Mouse (Mus musculus): Measurements from ENCODE around the gene Myl6b. TPM values are rescaled to one million over a fixed set of nuclear protein-coding genes. Genes with fewer than 3 reads are reported as not detected.

Gene Myl6b
- 4.7 and 5.6 TPM in 2 replicates for polyA plus RNA-seq (2015; fragmentation: Nextera tagmentation; extraction: Ambion mirVana)

DNA sequence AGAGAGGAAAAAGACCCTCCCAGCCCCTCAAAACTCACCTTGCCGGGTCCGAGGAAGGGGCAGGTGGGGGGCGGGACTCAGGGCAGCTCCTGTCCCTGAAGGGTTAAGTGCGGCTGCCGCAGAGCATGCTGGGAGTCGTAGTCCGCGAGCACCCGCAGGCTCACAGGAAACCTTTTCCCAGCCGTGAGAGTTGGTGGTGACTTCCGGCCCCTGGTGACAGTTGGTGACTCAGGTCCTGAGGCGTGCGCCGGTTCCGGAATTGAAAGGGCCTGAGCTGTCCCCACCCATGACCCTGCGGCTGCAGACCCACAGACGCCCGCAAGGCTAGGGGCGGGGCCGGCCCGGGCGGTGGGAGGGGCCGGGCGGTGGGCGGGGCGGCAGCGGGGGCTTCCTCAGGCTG is at the start of gene Myl6b:
TSS of gene Myl6b (minus strand) at position 96 of the 400 bp plus-strand sequence.
- H3K4me1 ChIP-seq, result peaks cover 27% of the 10 kb centered on the region
- under 1% methylated on average over 27 of the region's 27 CpGs for WGBS
- no peaks in the 10 kb centered on the region for H3K9me3 ChIP-seq
- H3K27ac ChIP-seq (replicated peaks), result peak within 1 kb of the TSS; percentile 79
- peak; percentile 69 for ATAC-seq (replicated peaks)
- H3K9ac ChIP-seq (replicated peaks), result peak within 1 kb of the TSS; percentile 55
- H3K36me3 ChIP-seq, result no peaks in the 10 kb centered on the region
- H3K4me3 ChIP-seq, result peak within 1 kb of the TSS; percentile 82
- H3K4me2 ChIP-seq (replicated peaks), result peak within 1 kb of the TSS; percentile 75
- no peaks in the 10 kb centered on the region for H3K27me3 ChIP-seq

DNA sequence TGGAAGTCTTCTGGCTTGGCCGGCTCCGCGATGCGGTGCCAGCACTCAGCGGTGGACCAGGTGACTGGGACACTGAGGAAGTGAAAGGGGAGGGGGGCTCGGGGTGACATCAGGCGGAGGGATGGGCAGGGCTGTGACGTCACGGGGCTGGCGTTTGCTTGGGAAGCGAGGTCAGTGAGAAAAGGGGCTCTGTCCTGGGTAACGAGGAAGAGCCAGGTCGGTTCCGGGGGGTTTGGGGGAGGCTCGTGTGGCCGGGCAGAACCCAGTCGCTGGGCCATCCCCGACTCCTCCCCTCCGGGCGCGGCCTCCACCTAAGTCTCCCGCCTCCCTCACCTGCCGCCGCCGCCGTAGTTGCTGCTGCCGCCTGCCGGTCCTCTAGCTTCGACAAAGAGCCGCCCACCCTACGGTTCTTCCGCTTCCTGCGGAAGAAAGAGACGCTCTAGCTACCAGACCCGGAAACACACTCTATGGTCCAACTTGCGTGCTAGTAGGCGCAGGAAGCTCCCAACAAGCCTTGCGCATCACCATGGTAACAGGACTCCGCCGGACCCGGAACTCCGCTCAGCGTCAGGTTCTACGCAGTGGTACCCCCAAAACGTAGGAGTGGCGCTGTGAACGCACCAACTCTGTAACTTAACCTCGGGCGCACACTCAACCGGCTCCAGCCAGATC is 49.0 kb upstream of the Myl6b start, which contains the start of gene Zc3h10:
TSS of gene Zc3h10 (minus strand) at position 414 of the 672 bp plus-strand sequence.
- Histone ChIP-seq H3K27ac (replicated peaks) (peak within 1 kb of the TSS; percentile 97), H3K4me1 (peaks cover 25% of the 10 kb centered on the region), H3K9me3 (no peaks in the 10 kb centered on the region), H3K4me2 (replicated peaks) (peak within 1 kb of the TSS; percentile 64), H3K4me3 (peak within 1 kb of the TSS; percentile 78), H3K27me3 (no peaks in the 10 kb centered on the region), H3K9ac (replicated peaks) (peak within 1 kb of the TSS; percentile 76), H3K36me3 (peaks cover 32% of the 10 kb centered on the region)
- under 1% methylated on average over 50 of the region's 50 CpGs for WGBS
- ATAC-seq (replicated peaks), result peak; percentile 86

DNA sequence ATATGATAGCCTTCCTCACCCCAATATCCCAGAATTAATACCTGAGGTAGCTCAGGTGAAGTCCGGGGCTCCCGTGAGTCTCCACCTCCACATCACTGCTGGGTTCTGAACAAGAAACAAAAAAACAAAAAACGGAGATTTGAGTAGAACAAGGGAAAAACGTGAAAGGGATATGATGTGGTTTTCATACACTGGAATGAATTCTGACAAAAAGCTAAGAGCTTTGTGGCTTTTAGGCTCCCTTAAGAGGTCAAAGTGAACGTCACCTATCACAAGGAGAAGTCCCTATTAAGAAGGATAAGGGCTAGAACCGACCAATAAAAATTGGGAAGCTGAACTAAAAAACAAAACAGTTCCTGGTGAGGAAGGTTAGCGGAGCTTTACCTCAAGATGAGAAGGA is 48.3 kb upstream of the Myl6b start:
- Histone ChIP-seq H3K27ac (replicated peaks) (peak overlapping the region; percentile 97), H3K4me2 (replicated peaks) (peak overlapping the region; percentile 64), H3K4me1 (peaks cover 25% of the 10 kb centered on the region), H3K27me3 (no peaks in the 10 kb centered on the region), H3K9ac (replicated peaks) (peak overlapping the region; percentile 67), H3K36me3 (peaks cover 35% of the 10 kb centered on the region), H3K9me3 (no peaks in the 10 kb centered on the region), H3K4me3 (peak overlapping the region; percentile 78)
- WGBS, result 22% methylated on average over 7 of the region's 7 CpGs
- no peak for ATAC-seq (replicated peaks)

DNA sequence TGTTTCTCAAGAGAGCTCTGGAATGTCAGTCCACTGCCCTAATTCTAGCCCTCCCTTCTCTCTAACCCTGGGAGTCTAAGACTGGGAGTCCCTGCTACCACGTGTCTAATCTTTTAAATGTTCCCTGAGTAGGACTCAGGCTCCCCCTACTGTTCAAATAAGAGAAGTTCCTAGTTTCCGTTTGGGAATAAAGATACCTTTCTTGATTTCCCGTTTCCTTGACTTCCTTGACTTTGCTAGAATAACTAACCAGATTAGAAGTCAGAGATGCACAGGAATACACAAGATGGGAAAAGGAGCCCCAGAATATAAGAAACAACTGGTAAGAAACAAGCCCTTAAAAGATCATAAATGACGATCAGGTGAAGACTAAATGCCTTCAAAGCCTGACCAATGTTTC is 47.9 kb upstream of the Myl6b start:
- peak overlapping the region; percentile 97 for H3K27ac ChIP-seq (replicated peaks)

DNA sequence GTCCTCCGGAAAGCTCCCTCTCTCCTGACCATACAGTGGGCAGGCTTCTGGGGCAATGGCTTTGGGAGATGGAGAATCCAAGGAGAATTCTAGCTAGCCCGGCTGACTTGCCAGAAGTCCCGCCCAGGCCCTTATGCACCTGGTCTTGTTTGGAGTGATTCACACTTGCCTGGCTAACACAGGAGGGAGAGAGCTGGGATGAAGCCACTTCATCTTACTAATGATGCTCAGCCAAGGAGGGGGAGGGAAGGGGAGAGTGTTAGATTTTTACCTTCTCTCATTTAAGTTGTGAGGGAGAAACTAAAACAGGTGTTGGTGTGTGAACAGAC is 47.0 kb upstream of the Myl6b start:
- Histone ChIP-seq H3K9me3 (no peaks in the 10 kb centered on the region), H3K9ac (replicated peaks) (no peak overlapping the region), H3K4me1 (peaks cover 25% of the 10 kb centered on the region), H3K27me3 (no peaks in the 10 kb centered on the region), H3K27ac (replicated peaks) (no peak overlapping the region), H3K4me3 (no peak overlapping the region), H3K36me3 (peaks cover 40% of the 10 kb centered on the region), H3K4me2 (replicated peaks) (no peak overlapping the region)
- WGBS, result 86% methylated on average over 3 of the region's 3 CpGs
- ATAC-seq (replicated peaks), result no peak

More for the DNA sequence above, 47.9 kb upstream of the Myl6b start:
- Histone ChIP-seq H3K9me3 (no peaks in the 10 kb centered on the region), H3K4me2 (replicated peaks) (peak overlapping the region; percentile 64), H3K4me1 (peaks cover 25% of the 10 kb centered on the region), H3K4me3 (peak overlapping the region; percentile 78), H3K36me3 (peaks cover 35% of the 10 kb centered on the region), H3K27me3 (no peaks in the 10 kb centered on the region), H3K9ac (replicated peaks) (peak overlapping the region; percentile 67)
- ATAC-seq (replicated peaks), result no peak
- WGBS, result 15% methylated on average over 4 of the region's 4 CpGs

DNA sequence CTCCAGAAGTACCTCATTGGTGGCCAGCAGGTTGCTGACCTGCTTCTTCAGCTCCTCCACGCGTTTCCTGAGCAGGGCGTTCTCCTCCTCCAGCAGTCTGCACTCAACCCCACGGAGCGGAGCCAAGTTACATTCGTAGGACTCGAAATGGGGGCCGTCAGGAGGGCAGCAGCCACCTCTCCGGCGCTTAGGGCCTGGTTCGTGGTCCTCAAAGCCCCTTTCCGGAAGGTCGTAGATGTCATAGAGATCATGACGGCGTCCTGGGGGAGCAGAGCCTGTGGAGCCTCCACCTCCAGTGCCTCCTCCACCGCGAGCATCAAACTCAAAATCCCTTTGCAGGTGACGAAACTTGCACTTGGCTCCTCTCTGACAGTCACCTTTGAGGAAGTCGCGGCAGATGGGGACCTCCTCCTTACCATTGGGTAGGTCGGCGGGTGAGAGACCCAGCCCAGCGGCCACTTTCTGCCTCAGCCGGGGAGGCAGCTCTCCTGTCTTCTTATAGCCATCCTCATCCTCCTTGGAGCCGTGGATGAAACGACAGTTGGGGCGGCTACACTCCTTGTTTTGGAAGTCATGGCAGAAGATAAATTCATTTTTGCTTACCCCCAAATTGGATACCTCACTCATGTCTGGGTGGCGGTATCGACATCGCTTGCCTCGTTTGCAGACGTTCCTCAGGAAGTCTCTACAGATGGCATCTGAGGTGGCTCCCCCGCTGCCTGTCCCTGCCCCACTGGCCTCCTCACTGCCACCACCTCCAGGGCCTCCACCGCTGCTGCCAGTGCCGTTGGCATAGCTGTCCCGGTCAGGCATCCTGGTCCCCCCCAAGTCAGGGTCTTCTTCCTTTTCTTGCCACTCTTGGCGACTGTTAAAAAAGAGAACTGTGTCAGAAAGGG is 46.4 kb upstream of the Myl6b start:
- H3K9ac ChIP-seq (replicated peaks), result no peak overlapping the region
- H3K27me3 ChIP-seq, result no peaks in the 10 kb centered on the region
- no peak overlapping the region for H3K27ac ChIP-seq (replicated peaks)
- no peak for ATAC-seq (replicated peaks)
- H3K9me3 ChIP-seq, result no peaks in the 10 kb centered on the region
- 94% methylated on average over 37 of the region's 37 CpGs for WGBS
- H3K4me1 ChIP-seq, result peaks cover 25% of the 10 kb centered on the region
- H3K4me2 ChIP-seq (replicated peaks), result no peak overlapping the region
- peaks cover 40% of the 10 kb centered on the region for H3K36me3 ChIP-seq
- H3K4me3 ChIP-seq, result no peak overlapping the region

DNA sequence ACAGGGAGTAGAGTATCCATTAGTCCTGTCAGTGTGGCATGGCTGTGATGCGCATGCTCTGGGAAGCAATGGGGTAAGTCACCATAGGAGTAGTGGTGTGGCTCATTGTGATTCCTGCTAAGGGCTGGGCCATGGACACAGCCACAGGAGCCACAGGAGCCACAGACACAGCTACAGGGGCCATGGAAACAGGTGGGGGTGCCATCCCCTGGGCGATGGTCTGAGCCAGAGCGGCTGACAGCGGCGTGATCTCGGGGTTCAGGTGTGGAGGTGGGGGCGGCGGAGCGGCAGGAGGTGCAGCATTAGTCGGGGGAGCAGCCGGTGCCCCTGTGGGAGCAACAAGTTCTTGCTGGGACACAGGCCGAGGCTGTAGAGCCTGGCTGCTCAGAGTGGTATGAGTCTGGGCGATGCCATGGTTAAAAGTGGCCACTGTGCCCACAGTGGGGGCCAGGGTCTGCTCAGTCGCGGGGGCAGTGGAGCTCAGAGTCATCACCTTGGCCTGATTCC is 45.7 kb upstream of the Myl6b start:
- H3K27ac ChIP-seq (replicated peaks), result no peak overlapping the region
- H3K27me3 ChIP-seq, result no peaks in the 10 kb centered on the region
- no peaks in the 10 kb centered on the region for H3K9me3 ChIP-seq
- H3K36me3 ChIP-seq, result peaks cover 40% of the 10 kb centered on the region
- peaks cover 25% of the 10 kb centered on the region for H3K4me1 ChIP-seq
- whole genome bisulfite sequencing, result 98% methylated on average over 15 of the region's 15 CpGs
- H3K9ac ChIP-seq (replicated peaks), result no peak overlapping the region
- ATAC-seq (replicated peaks), result no peak
- H3K4me2 ChIP-seq (replicated peaks), result no peak overlapping the region
- H3K4me3 ChIP-seq, result no peak overlapping the region

DNA sequence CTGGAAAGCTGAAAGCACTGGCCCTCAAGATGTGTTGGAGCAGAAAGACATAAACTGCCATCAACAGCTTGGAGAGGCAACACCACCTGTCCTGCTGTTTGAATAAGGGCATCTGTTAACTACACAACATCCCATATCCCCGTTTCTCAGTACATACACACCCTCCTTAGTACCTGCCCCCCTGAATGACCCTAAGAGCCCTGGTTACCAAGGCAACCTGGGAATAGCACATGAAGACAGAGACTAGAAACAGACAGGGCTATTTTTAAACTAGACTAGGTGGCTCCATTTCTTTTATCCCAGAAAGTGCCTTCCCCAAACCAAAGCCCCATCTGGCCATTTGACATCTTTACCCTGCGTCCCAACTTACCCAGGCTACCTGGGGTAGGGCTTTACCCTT is 44.6 kb upstream of the Myl6b start:
- Histone ChIP-seq H3K9me3 (no peaks in the 10 kb centered on the region), H3K4me2 (replicated peaks) (no peak overlapping the region), H3K4me3 (no peak overlapping the region), H3K27me3 (no peaks in the 10 kb centered on the region), H3K4me1 (peaks cover 25% of the 10 kb centered on the region), H3K27ac (replicated peaks) (no peak overlapping the region), H3K36me3 (peaks cover 40% of the 10 kb centered on the region), H3K9ac (replicated peaks) (no peak overlapping the region)
- ATAC-seq (replicated peaks), result no peak
- 67% methylated on average over 2 of the region's 2 CpGs for WGBS

DNA sequence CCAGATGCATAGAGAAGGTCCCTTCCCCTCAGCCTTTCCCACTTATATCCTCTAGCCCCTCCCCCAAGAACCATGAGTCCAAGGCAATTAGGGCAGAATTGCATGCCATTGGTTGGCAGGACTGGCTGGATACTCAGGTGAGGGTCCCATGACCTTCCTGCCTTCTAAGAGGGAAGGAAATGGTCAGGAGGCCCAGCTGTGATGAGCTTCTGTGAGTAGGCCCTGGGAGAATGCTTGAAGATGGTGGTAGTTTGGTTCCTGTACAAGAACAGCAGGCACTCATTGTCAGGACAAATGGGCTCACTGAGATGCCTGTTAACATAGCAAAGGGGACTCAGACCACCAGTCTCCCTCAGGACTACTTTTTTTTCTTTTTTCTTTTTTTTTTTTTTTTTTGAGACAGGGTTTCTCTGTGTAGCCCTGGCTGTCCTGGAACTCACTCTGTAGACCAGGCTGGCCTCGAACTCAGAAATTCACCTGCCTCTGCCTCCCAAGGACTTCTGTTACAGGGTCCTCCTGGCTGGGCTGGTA is 39.9 kb upstream of the Myl6b start:
- no peak for ATAC-seq (replicated peaks)
- H3K4me1 ChIP-seq, result 0 out of 2 replicates have a peak, but pooled peaks cover 10% of the 10 kb centered on the region
- no peak overlapping the region for H3K27ac ChIP-seq (replicated peaks)
- H3K4me3 ChIP-seq, result no peak overlapping the region
- H3K27me3 ChIP-seq, result no peaks in the 10 kb centered on the region
- H3K9ac ChIP-seq (replicated peaks), result no peak overlapping the region
- no peak overlapping the region for H3K4me2 ChIP-seq (replicated peaks)
- H3K36me3 ChIP-seq, result peaks cover 17% of the 10 kb centered on the region
- WGBS, result 90% methylated on average over 1 of the region's 1 CpGs
- H3K9me3 ChIP-seq, result no peaks in the 10 kb centered on the region

DNA sequence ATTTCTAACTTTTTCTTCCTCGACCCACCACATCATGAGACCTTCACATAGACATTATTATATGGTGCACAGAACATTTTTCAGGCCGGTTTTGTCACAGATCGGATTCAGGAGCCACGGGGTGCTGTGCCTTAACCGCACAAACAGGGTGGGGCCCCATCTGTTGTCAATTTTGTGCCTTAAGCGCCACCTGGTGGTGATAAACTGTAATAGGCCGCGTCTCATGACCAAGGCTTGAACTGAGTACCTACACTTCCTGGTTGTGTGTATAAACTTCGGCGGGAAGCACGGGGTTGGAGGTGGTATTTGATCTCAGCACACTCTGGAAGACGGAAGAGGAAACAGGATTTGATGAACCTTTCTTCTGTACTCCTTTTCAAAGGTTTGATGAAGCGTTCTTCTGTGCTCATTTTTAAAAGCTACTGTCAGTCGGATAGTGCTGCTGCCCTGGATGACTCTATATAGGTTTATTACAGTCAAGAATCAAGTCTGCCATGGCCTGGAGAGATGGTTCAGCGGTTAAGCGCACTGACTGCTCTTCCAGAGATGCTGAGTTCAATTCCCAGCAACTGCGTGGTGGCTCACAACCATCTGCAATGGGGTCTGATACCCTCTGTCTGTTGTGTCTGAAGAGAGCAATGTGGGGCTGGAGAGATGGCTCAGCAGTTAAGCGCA is 37.9 kb upstream of the Myl6b start:
- H3K9ac ChIP-seq (replicated peaks), result peak overlapping the region; percentile 20; the same call in 1 of the 2 replicates
- H3K4me1 ChIP-seq, result 0 out of 2 replicates have a peak, but pooled peaks cover 7% of the 10 kb centered on the region
- H3K9me3 ChIP-seq, result no peaks in the 10 kb centered on the region
- ATAC-seq (replicated peaks), result peak; percentile 91
- no peaks in the 10 kb centered on the region for H3K27me3 ChIP-seq
- peak overlapping the region; percentile 22; the same call in 1 of the 2 replicates for H3K4me3 ChIP-seq
- peak overlapping the region; percentile 14; the same call in 1 of the 2 replicates for H3K27ac ChIP-seq (replicated peaks)
- peaks cover 5% of the 10 kb centered on the region; the same call in 1 of the 2 replicates for H3K36me3 ChIP-seq
- H3K4me2 ChIP-seq (replicated peaks), result peak overlapping the region; percentile 30
- 16% methylated on average over 18 of the region's 18 CpGs for WGBS

DNA sequence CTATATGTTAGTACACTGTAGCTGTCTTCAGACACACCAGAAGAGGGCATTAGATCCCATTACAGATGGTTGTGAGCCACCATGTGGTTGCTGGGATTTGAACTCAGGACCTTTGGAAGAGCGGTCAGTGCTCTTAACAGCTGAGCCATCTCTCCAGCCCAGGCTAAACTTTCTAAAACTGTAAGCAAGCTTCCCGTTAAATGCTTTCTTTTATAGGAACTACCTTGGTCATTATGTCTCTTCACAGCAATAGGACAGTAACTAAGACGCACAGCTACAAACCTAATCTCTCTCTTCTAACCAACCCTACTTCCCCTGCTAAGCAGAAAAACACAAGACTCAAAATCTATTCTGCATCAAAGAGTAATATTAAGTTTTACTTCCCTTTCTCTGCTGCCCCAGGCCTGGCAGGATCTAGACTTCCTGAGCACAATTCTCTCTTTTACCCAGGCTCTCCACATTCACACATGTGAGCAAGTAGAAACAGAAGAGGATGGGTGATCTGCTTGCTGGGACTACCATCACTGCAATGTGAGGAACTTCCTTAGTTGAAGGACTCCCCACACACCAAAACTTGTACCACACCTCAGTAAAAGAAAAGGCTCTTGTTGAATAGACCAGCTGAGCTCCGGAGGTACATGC is 37.3 kb upstream of the Myl6b start:
- Histone ChIP-seq H3K4me1 (0 out of 2 replicates have a peak, but pooled peaks cover 7% of the 10 kb centered on the region), H3K27me3 (no peaks in the 10 kb centered on the region), H3K4me3 (peak overlapping the region; percentile 22; the same call in 1 of the 2 replicates), H3K9ac (replicated peaks) (peak overlapping the region; percentile 20; the same call in 1 of the 2 replicates), H3K9me3 (no peaks in the 10 kb centered on the region), H3K27ac (replicated peaks) (peak overlapping the region; percentile 14; the same call in 1 of the 2 replicates), H3K4me2 (replicated peaks) (peak overlapping the region; percentile 30), H3K36me3 (no peaks in the 10 kb centered on the region; the same call in 1 of the 2 replicates)
- ATAC-seq (replicated peaks), result no peak
- WGBS, result 71% methylated on average over 4 of the region's 4 CpGs

Measured in forebrain, embryonic 15.5 days (tissue).